Mouse (Mus musculus) layer of hippocampus, adult 9-11 months (tissue): ENCODE measurements around the gene Ncor2.

Experiments used
- DNase-seq: peaks from one replicate; pipeline ENCODE4 v3.0.0; 2022

Gene Ncor2

GRCm38 (mm10) chr5:125085097-125085617 lies 93.9 kb downstream of the Ncor2 start:
- DNase-seq: no peak

GRCm38 (mm10) chr5:125083674-125084073 lies 95.3 kb downstream of the Ncor2 start:
- no peak for DNase-seq

DNA sequence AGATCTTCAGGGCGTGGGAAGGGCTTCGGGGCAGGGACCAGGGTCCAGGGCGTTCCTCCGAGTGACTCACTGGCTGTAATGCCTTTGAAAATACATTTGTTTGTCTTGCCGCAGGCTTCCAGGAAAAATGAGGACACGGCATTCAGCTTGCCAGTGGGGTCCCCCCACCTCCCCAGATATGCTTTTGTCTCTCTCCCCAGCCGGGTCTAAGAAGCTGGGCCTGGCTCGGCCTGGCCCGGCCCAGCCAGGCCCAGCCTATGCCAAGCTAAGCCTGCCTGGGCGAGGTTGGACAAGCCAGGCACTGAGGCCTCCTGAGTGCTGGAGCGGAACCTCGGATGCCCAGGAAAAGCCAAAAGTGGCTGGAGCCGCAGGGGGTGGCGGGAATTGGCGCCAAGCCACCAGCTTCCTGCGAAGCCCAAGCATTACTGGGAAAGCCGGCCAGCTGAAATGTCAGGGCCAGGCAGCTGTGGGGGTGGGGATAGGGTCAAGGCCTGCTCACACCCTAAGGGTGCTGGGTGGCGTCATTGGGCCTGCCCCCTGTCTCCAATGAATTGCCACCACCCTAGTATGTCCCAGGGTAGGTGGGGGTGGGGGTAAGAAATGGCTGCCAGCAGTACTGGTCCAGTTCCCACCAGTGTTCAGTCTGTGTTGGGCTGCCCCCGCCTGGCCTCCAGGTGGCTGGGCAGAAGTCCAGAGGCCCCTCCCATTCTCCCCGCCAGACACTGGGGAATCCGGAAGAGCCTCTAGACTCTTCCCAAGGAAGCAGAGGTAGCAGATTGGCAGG lies 97.5 kb downstream of the Ncor2 start:
- peak; percentile 80 for DNase-seq

DNA sequence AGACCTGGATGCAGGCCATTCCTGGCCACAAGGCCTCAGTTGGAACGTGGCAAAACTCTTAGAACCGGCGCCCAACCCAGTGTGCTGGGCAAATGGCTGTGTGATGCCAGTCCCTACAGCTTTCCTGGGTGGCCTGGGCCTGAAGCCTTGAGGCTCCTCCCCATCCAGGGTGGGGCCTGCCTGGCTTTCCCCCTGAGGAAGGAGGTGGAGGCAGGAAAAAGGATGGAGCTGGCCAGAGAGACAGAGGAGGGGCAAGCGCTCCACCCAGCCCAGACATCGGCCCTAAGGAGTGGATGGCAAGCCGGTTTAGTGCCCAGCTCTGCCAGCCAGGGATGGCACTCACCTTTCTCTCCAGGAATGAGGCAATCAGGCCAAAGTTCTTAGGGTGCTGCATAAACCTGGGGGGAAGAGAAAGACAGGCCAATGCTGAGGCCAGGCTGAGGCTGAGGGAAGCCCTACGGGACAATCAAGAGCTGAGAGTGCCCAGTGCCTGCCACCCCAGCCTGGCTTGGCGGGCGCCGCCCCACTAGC lies 98.2 kb downstream of the Ncor2 start:
- DNase-seq: no peak

DNA sequence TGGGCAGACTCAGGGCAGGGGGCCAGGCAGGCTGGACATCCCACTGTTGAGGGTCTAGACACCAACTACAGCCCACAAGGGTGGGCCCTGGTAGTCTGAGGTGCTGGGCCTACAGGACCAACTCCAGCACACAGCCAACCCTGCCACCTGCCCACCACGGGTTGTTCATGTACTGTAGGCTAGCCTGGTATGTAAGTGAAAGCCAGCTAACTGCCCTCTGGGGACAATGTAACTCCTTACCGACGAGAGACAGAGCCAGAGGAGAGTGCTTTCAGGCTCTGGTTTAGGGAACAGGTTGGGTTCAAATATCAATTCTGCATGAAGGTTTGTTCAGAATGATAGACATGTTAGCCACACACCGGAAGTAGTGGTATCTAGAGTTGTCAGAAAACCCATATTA lies 98.7 kb downstream of the Ncor2 start:
- DNase-seq: no peak

DNA sequence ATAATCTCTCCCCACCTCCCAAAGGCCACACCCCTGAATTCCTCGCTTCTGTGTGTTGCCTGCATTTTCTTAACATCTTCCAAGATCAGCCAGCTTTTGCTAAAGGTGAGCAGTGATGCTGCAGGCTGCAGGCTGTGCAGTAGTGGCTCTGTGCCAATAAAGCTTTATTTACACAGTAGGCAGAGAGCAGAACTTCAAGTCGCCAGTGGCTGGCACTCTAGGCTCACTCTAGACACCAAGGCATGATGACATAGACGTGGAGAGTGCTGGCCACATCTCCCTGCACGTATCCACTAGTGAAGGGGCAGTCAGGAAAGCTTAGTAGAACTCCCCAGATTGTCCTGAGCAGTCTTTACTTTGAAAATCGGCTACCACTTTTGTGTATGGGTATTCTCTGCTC lies 100.8 kb downstream of the Ncor2 start:
- no peak for DNase-seq

DNA sequence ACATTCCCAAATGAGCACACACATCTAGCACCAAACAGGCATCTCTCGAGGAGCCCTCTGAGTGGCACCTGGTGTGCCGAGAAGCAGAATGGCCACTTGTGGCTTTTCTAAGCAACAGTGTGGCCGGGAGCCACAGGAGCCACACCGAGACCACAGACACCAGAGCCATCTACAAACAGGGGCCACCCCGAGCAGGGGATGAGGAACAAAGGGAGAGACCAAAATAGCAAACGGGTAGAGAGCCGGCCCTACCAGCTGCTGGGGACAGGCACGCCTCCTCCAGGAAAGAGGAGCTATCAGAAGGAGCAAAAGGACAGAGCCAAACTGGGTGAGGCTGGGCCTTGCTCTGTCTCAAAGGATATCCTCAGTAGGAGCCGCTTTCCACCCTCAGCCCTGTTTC lies 102.8 kb downstream of the Ncor2 start:
- DNase-seq: no peak

GRCm38 (mm10) chr5:125074571-125075171 lies 104.3 kb downstream of the Ncor2 start:
- peak; percentile 70 for DNase-seq

- DNase-seq: no peak
These were observed 105.1 kb downstream of the Ncor2 start for GRCm38 (mm10) chr5:125073896-125074295.

- DNase-seq: no peak
These were observed 105.7 kb downstream of the Ncor2 start for GRCm38 (mm10) chr5:125073335-125073734.

- no peak for DNase-seq
These were observed 106.6 kb downstream of the Ncor2 start for GRCm38 (mm10) chr5:125072425-125072824.

DNA sequence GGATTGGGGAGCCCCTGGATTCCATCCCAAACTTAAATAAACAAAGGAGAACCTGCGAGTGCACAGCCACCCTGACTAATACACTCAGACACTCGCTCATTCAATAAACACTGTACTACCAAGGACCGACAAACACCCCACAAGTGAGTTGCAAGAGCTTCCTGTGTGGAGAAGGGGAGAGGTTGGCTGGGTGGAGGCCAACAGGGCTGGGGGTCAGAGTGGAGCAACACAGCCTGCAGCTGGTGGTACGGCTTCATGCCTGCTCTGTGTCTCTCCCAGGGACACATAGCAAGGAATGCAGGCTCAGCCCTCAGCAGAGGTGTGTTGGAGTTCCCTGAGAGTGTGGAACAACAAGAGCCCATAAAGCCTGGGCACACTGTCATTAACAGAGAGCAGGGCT lies 107.1 kb downstream of the Ncor2 start:
- no peak for DNase-seq

DNA sequence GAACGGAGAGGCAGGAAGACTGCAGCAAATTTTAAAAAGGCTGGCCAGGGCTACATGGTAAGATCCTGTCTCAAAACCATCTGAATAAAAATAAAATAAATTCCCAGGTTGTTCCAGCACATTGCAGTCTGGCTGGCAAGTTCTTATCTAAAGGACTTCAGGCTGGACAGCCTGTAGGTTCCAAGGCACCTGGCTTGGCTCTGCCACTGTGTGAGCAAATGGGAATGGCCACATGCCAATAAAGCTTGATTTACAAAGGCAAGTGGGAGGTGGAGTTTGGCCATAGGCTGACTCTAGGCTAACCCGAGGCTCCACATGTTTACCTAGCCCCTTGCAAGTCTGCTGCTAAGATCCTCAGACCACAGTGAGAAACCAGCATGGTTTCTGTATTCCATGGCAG lies 108.6 kb downstream of the Ncor2 start:
- no peak for DNase-seq

DNA sequence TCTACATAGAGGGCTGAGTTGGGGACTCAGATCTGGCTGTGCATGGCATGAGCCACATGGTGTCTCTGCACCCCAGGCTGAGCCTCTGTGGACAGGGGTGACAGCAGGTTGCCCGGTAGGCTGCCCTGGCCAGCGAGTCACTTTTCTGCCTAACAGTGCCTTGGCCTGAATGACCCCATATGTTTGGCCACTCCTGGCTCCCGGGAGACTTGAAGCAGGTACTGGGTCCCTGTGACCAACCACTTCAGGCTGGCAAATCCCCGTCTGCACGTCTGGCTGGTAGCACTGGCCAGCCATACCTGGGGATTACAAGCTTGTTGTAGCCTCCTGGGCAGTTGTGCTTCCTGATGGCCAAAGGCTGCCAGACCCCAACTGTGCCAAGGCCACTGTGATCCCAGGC lies 109.1 kb downstream of the Ncor2 start:
- no peak for DNase-seq

DNA sequence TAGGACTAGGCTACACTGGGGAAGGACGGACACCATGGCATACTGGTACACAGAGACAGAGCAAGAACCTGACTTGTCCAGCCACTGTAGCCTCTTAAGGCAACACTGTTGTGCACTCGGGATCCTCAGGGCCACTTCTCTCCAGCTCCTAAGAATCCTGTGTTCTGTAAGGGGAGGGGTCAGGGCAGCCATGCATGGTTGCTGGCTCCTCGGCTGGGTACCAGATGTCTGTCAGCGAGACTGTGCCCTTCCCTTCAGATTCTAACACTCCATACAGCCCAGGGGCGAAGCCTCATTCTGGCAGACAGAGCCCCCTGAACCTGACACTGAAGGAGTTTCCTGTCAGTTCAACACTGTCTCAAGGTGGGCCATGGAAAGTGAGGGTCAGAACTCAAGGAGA lies 109.6 kb downstream of the Ncor2 start:
- DNase-seq: no peak

GRCm38 (mm10) chr5:125068371-125068951 lies 110.6 kb downstream of the Ncor2 start:
- no peak for DNase-seq

DNA sequence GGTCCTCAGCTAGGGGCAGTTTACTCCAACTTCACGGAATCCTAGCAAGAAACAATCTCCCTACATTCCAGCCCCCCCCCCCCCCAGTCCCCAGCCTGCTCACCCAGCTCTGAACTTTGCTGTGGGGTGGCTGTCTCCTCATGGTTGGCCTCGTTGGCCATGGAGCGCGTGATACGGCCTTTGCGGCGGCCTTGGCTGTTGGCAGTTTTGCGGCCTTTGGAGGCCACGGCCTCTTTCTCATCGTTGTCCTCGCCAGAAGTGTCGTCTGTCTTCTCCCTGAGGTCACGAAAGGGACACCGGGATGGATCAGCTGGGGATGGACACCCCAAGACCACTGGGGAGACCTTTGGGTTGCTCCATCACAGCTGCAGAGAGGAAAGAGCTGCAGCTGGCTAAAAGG lies 111.3 kb downstream of the Ncor2 start:
- DNase-seq: no peak

GRCm38 (mm10) chr5:125066479-125067471 lies 112.2 kb downstream of the Ncor2 start:
- DNase-seq: peak; percentile 74

- DNase-seq: peak; percentile 77
These were observed 116.0 kb downstream of the Ncor2 start for GRCm38 (mm10) chr5:125063015-125063414.

DNA sequence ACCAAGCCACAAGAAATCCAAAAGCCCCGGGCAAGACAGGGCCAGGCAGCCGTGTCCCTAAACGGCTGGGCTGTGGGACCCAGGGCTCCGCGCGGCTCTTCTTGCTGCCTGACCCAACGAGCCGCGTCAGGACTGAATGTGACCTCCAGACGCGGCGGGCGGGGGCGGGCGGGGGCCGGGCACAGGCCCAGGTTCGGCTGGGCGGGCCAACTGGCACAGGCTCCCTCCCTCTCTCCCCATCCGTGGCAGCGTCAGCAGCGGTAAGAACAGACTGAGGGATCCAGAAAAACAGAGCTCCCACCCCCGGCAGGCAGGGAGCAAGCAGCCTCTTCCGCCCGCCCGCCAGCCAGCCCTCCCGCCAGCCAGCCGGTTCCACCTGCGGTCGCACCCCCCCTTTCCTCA lies 120.8 kb downstream of the Ncor2 start:
- peak; percentile 80 for DNase-seq

- DNase-seq: no peak
These were observed 121.3 kb downstream of the Ncor2 start for GRCm38 (mm10) chr5:125057555-125058266.
